Mouse (Mus musculus) Muller cell, postnatal 12 days (primary cell): ENCODE measurements at regions not wholly inside any gene's neighbourhood (a gene's known extent, or its start where the extent isn't known, plus 50 kb on each side); places are given as distances from the start of the nearest gene placed in this dataset.

Experiments
- DNase-seq: peaks from one replicate; pipeline ENCODE4 v3.0.0-alpha.2; 2015; ENCODE audit errors: inconsistent ontology term

GRCm38 (mm10) chr3:21381072-21381471 lies 695.4 kb upstream of the Tbl1xr1 start:
- DNase-seq = no peak

DNA sequence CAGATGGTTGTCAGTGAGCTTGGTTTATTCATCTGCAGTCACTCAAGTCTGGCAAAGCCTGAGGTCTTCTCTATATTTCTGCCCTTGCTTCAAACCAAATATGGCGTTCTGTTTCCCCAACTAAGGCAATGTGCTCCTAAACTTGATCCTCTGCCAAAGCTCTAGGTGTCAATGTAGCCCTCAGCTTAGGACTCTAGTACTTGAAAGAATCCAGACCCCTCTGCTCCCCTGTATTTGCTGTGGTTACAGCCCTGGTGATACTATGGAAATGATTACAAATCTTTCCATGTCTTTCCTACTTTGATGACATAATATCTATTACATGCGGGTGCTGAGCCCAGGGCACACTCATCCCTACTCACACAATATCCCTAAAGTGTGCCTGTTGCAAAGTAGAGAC lies 672.9 kb upstream of the Tbl1xr1 start:
- DNase-seq = no peak

DNA sequence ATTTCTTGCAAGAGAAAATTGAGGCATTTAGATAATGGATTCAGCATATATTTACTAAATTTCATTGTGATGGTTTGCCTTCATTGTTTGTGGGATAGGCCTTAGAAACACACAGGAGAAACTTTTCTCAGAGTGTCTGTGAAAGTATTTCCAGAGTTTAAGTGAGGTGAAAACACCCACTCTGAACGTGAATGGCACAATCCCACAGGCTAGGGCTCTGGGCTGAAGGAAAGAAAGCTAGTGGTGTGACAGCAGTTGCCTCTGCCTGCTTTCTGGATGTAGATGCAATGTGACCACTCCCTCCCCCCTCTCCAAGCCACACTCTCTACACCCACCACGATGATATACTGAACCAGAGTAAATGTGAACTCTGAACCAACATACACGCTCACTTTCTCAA lies 672.4 kb upstream of the Tbl1xr1 start:
- DNase-seq = no peak

DNA sequence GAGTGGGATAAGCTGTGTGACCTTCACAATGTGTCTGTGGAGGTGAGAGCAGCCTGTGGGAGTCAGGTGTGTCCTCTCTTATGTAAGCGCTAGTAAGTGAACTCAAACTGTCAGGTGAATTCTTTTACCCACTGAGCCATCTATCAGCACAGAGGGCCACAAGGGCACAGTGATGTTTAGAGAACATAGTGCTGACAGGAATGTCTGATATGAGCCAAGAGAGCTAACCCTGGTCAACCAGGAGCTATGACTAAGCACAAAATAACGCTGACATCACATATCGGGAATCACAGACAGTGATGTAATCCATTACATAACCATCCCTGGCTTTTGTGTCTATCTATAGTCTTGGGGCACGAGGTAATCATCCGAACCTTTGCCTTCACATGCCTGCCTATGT lies 669.4 kb upstream of the Tbl1xr1 start:
- peak; percentile 57 for DNase-seq

GRCm38 (mm10) chr3:21412010-21412409 lies 664.4 kb upstream of the Tbl1xr1 start:
- DNase-seq = no peak

DNA sequence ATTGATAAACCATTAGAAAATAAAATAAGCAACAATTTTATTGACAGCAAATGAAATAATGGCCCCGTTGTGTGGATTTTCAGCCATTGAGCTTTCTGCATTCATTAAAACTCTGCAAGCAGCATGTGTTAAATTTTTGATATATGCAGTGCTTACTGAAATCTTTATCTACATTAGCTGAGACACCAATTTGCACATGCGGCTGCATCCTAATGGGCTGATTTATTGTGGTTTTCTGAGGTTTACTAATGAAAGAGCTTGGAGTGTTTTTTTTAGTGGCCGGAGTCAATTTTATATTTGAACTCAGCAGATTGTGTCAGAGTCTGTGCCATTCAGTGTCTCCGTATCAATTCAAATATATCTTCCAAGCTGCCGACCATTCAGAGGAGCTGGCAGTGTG lies 653.3 kb upstream of the Tbl1xr1 start:
- DNase-seq = no peak

- DNase-seq = peak; percentile 55
Measured at GRCm38 (mm10) chr3:21426538-21426937, 649.9 kb upstream of the Tbl1xr1 start.

DNA sequence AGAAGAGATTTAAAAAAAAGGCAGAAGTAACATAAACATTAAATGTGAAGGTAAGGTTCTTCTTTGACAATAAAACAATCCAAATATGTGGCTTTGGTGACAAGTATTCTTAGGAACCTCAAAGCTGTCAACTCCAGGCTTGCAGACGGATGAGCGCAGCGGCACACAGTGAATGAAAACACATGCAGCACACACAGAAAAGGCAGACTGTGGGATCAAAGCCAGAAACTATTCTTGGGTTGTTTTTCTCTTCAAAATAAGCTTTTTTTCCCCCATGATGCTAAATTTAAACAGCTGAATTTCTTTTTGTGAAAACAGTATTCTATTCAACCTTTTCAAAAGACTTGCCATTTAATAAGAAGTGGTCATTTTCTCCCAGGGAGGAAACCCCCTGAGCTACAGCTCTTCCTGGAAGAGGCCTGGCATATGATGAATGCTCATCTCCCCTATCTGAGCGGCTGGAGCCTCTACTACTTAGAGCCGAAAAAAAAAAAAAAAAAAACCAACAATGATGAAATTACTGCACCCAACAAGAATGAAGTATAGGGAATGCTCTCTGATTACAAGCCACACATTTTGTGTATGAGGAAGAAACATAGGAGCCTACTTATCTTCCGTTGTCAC lies 648.9 kb upstream of the Tbl1xr1 start:
- DNase-seq = peak; percentile 35

GRCm38 (mm10) chr3:21428120-21428519 lies 648.3 kb upstream of the Tbl1xr1 start:
- no peak for DNase-seq

DNA sequence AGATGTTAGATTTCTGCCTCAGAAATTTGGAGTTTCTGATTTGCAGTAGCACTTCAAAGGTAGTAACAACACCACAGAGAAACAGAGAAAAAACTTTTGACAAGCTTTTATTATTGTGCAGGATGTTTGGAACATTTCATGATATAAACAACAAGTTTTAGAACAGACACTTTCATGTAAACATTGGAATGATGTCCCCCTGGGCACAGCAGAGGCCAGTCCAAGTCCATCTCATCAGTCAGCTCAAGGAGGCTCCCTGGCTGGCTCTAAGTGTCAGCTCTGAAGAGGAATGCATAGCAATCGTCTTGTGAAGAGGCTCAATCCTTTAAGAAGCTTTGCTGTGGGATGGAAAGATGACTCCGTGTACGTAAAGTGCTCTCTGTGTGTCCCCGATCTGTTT lies 612.2 kb upstream of the Tbl1xr1 start:
- DNase-seq = no peak

DNA sequence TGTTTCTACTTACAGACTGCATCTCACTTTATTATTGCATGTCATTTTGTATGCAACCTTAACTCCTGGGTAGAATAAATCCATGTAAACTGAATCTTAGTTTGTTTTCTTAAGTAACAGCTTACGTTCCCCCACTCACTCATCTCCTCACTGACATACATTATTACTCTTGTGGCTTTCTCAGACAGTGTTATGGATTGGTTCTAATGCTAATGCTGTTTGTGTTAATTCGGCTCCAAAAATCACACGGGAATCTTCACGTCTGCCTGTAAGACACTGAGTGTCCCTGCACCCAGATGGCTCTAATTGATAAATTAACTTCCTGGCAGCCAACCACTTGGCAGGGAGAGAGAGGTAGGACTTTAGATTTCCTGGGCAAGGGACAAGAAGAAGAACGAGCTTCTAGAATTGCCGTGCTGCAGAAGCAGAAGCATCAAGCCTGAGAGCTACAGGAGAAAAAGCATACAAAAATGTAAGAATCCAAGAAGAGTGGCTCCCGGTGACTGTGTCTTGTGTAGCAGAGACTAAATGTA lies 610.3 kb upstream of the Tbl1xr1 start:
- DNase-seq = peak; percentile 31

DNA sequence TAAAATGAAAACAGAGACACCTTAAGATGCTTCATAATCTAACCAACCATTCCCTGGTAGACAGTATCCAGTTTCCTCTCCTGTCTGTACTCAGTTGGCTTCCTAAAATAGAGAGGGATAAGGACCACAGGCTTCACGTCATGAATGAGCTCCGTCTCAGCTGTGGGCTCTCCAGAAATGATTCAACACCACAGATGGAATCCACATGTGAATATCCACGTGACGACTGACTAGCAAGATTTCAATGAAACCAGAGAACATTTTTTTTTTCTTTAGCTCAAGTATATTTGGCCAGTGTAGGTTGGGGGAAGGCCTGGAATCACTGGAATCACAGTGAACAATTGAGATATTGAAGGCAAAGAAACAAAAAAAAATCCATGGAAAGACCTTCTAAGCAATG lies 599.1 kb upstream of the Tbl1xr1 start:
- no peak for DNase-seq

- DNase-seq = peak; percentile 51
Measured at GRCm38 (mm10) chr3:21479021-21479795, 597.2 kb upstream of the Tbl1xr1 start.

GRCm38 (mm10) chr3:21479846-21480245 lies 596.6 kb upstream of the Tbl1xr1 start:
- no peak for DNase-seq

DNA sequence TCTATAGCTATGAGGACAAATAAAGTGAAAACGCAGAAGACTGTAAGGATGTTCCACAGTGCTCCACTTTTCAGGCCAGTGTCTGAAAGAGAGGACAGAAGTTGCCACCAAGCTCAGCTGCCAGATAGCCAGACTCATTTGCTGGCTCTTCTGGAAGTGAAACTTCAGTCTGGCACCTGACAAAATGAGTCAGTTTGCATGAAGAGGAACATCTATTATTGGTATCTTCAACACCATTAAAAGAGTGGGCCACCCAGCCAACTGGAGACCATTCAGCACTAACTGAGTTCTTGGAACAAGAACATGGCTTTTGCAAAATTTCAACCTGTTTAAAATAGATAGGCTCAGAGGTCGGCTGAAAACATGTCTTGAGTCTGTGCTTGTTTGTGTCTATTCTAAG lies 592.4 kb upstream of the Tbl1xr1 start:
- DNase-seq = no peak

- DNase-seq = no peak
Measured at GRCm38 (mm10) chr3:21485454-21485853, 591.0 kb upstream of the Tbl1xr1 start.

DNA sequence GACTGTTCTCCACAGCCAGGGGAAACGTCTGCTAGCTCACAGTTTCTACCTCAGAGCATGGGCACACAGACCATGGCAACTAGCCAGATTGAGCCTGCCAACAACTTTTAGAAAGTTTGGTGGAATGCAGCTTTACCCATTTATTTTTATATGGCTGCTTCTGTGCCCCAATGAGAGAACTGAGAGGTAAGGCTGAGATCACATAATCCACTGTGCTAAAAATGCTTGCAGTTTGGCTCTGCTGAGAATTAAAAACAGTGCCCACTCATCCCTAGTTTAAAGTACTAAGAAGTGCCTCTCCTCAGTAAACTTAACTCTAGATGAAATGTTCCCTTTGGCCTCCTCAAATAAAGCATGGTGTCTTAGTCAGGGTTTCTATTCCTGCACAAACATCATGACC lies 586.9 kb upstream of the Tbl1xr1 start:
- DNase-seq = no peak

DNA sequence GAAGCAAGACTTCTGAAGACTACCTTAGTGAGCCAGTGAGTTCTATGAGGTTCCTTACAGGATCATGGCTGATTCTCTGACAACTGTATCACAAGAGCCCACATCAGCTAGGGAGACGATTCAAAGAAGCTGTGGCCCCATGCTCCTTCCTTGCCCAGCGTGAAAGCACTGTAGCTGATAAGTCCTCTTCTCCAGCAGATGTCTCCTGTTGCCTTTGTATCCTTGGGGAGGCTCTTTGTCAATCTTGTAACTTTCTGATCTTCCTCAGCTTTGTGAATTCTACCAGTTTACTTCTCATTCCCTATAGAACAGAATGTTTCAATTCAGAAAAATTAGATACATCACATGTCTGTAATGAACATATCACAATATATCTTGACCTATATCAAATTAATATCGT lies 584.0 kb upstream of the Tbl1xr1 start:
- no peak for DNase-seq

GRCm38 (mm10) chr3:21493384-21493783 lies 583.1 kb upstream of the Tbl1xr1 start:
- DNase-seq = no peak

DNA sequence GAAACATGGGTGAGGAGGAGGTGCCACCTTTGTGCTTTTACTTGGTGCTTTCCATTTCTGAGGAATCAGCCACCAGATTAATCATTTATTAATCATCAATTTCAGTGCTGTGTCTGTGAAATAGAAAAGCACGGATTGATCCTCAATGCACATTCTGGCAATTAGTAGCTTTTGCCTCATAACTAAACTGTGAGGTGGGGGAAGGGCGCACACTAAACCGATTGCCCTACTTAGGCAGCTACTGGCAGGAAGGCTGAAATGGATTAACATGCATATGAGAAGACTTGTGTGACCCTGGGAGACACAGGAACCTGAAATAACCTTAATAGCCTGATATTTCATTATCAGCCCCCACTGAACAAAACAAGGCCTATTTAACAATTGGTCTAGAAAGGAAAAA lies 581.5 kb upstream of the Tbl1xr1 start:
- no peak for DNase-seq

GRCm38 (mm10) chr3:21495651-21496050 lies 580.8 kb upstream of the Tbl1xr1 start:
- peak; percentile 27 for DNase-seq

GRCm38 (mm10) chr3:21496166-21496565 lies 580.3 kb upstream of the Tbl1xr1 start:
- DNase-seq = no peak

DNA sequence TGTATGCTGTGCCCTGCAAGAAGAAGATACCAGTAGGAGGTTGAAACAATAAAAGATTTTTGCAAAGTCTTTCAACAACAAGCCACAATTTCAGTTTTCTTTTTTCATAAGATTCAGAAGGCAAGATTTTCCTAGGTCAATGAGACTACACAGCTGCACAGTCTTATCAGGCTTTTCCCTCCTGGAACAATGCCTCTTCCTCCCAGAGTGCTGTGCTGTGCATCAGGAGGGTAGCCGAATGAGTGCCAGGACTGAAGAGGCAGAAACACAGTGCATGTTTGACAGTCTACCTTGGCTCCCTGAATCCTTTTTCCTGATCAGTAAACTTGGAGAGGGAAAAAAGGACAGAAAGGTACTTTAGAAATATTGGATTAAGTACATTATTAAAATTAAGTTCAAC lies 579.4 kb upstream of the Tbl1xr1 start:
- DNase-seq = no peak
